Mouse (Mus musculus): Measurements from ENCODE around the gene Smchd1. TPM values are rescaled to one million over a fixed set of nuclear protein-coding genes. Genes with fewer than 3 reads are reported as not detected.
"Not testable (repeated sequence)": the region's sequence is repeated elsewhere in the genome, so short reads cannot be mapped to it uniquely, and the experiment has no call there.

The Smchd1 gene
- total RNA-seq, 2 experiments from 2014 or later = 180 to 196 TPM

DNA sequence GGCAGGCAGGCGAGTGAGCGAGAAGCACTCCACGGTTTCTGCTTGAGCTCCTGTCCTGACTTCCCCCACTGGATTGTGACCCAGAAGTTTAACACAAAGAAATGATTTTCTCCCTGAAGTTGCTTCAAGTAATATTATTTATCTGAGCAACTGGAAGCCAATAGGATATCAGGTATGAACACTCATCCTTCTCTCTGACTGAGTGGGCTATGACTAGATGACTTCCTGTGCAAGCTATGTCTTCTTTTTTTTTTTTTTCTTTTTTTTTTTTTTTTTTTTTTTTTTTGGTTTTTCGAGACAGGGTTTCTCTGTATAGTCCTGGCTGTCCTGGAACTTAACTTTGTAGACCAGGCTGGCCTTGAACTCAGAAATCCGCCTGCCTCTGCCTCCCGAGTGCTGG is 17.8 kb downstream of the Smchd1 start:
- not testable (repeated sequence) for ATAC-seq (replicated peaks; ENCODE audit: poor library complexity)

GRCm38 (mm10) chr17:71445191-71445590 is 30.0 kb downstream of the Smchd1 start:
- ATAC-seq (replicated peaks; ENCODE audit: poor library complexity) = peak; percentile 78

- 0 out of 2 replicates have a peak, but pooled peaks have one; percentile 20 for ATAC-seq (replicated peaks; ENCODE audit: poor library complexity)
Measured at GRCm38 (mm10) chr17:71444718-71445117, 30.4 kb downstream of the Smchd1 start.

DNA sequence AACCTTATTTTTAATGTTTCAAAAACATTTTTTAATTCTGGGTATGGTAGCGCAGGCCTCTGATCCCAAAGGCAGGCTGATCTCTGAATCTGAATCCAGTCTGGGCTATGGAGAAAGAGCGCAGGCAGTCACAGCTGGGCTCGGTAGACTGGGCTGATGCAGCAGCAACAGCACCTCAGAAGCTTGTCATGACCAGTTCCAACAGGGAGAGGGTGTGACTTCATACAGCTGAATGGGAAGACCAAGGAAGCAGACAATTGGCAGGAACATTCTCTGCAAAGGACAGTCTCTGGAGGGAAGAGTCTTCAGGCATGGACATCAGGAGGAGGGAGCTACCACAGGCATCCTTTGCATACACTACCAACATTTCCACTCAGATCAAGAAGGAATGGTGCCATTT is 31.0 kb downstream of the Smchd1 start:
- ATAC-seq (replicated peaks; ENCODE audit: poor library complexity) = no peak

- ATAC-seq (replicated peaks; ENCODE audit: poor library complexity) = no peak
Measured at GRCm38 (mm10) chr17:71443273-71443672, 31.9 kb downstream of the Smchd1 start.

DNA sequence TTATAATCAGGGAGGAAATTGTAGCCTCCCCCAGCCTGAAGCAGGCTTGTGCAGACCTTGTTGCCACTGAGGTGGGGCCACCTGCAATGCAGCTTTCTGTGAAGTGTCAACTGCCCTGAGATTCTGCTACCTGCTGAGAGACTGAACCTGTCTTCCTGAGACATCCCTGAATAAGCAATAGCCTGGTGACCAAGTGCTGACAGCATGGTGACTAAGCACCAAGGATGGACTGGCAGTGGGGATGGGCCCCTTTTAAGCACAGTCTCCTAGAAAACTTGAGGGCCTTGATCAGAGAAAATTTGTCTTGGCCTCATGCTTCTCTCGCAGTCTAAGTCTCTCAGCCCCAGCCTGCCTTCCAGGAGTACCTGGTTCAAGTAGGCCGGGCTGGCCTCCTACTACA is 52.6 kb downstream of the Smchd1 start:
- ATAC-seq (replicated peaks; ENCODE audit: poor library complexity) = not testable (repeated sequence)

GRCm38 (mm10) chr17:71419448-71419847 is 55.7 kb downstream of the Smchd1 start:
- ATAC-seq (replicated peaks; ENCODE audit: poor library complexity) = not testable (repeated sequence)

GRCm38 (mm10) chr17:71417008-71417407 is 58.1 kb downstream of the Smchd1 start:
- no peak for ATAC-seq (replicated peaks; ENCODE audit: poor library complexity)

DNA sequence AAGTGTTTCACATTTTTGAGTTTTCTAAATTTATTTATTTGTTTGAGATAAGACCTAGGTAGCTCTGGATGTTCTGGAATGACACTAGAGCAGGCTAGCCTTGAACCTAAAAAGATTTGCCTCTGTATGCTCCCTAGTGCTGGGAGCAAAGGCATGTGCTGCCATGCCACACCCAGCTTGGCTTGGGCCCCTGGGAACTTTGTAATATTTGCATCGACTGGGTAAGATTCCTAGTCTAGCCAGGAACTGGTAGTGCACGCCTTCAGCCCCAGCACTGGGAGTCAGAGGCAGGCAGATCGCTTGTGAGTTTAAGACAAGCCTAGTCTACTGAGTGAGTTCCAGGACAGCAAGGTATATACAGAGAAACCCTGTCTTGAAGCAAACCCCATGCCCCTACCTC is 87.7 kb downstream of the Smchd1 start:
- no peak for ATAC-seq (replicated peaks; ENCODE audit: poor library complexity)

- no peak for ATAC-seq (replicated peaks; ENCODE audit: poor library complexity)
Measured at GRCm38 (mm10) chr17:71380346-71380745, 94.8 kb downstream of the Smchd1 start.

- no peak for ATAC-seq (replicated peaks; ENCODE audit: poor library complexity)
Measured at GRCm38 (mm10) chr17:71377901-71378300, 97.2 kb downstream of the Smchd1 start.

DNA sequence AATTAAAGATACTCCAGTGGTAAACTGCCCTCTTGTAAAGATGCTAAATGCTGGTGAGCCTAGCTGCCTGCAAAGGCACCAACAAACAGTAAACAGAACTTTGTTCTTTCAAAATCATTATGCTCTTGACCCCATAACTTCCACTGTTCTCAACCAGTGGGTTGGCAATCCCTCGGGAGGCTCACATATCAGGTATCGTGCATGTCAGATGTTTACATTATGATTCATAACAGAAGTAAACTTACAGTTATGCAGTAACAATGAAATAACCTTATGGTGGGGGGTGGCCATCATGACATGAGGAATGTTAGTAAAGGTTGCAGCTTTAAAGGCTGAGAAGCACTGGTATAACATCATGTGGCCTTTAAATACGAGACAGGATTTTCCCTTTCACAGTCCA is 119.6 kb downstream of the Smchd1 start:
- no peak for ATAC-seq (replicated peaks; ENCODE audit: poor library complexity)

- ATAC-seq (replicated peaks; ENCODE audit: poor library complexity) = no peak
Measured at GRCm38 (mm10) chr17:71354205-71354604, 120.9 kb downstream of the Smchd1 start.

- ATAC-seq (replicated peaks; ENCODE audit: poor library complexity) = no peak
Measured at GRCm38 (mm10) chr17:71348188-71348587, 127.0 kb downstream of the Smchd1 start.

- ATAC-seq (replicated peaks; ENCODE audit: poor library complexity) = no peak
Measured at GRCm38 (mm10) chr17:71342006-71342405, 133.1 kb downstream of the Smchd1 start.

- no peak for ATAC-seq (replicated peaks; ENCODE audit: poor library complexity)
Measured at GRCm38 (mm10) chr17:71338627-71339026, 136.5 kb downstream of the Smchd1 start.

GRCm38 (mm10) chr17:71337546-71337945 is 137.6 kb downstream of the Smchd1 start:
- peak; percentile 91 for ATAC-seq (replicated peaks; ENCODE audit: poor library complexity)

DNA sequence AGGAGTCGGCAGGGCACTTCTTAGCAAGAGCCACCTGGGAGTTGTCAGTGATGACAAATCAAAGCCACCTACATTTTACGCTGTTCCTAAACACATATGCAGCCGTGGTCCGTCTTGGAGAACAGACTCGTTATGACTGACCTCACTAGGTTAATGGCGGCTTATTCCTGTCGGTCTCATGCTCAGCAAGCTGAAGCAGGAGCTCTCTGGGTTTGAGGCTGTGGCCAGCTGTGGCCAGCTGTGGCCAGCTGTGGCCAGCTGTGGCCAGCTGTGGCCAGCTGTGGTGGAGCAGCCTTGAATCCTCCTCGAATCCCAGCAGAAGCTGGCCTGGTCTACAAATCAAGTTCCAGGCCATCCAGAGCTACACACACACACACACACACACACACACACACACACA is 138.7 kb downstream of the Smchd1 start:
- ATAC-seq (replicated peaks; ENCODE audit: poor library complexity) = no peak

DNA sequence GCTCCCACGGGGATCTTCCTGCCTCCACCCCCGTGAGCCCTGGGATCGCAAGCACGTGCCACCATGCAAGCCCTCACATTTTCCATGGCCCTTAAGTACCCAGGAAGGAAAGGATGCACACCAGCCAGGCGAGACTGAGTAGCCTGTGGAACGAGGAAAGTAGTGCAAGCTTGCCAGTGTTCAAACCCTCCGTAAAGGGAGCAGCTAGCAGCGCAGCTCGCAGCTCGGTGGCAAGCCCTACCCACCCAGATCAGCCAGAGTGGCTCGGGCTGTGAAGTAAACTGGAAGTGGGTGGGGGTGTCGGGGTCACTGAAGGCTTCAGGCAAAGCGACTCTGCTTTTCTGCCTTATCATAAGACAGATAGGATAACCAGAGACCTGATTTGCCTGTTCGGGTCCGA is 142.8 kb downstream of the Smchd1 start:
- no peak for ATAC-seq (replicated peaks; ENCODE audit: poor library complexity)

DNA sequence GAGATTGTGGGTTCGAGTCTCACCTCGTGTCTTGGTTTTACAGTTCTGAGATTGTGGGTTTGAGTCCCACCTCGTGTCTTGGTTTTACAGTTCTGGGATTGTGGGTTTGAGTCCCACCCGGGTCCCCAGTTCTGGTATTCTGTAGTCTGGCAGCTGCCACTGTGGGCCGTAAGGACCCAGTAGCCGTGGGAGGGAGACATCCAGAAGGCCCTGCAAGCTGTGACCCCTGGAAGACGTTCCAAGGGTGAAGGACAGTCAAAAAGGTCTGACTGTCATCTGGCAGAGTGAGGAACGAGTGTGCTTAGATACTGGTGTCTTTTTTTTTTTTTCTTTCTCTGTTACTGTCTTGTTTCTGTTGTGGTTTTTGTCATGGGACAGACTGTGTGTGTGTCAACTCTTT is 154.4 kb downstream of the Smchd1 start:
- ATAC-seq (replicated peaks; ENCODE audit: poor library complexity) = not testable (repeated sequence)

DNA sequence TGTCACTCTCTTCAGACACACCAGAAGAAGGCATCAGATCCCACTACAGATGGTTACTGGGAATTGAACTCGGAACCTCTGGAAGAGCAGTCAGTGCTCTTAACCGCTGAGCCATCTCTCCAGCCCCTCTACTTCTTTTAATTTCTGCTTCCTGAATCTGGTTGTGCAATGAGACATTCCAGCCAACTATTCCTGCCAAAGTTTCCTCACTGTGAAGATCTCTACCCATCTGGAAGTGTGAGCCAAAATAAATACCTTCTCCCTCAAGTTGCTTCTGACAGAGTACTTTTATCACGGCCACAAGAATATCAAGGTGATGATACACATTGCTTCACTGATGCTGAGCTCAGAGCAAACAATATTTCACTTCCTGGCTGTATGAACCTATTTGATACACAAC is 155.8 kb downstream of the Smchd1 start:
- ATAC-seq (replicated peaks; ENCODE audit: poor library complexity) = no peak

DNA sequence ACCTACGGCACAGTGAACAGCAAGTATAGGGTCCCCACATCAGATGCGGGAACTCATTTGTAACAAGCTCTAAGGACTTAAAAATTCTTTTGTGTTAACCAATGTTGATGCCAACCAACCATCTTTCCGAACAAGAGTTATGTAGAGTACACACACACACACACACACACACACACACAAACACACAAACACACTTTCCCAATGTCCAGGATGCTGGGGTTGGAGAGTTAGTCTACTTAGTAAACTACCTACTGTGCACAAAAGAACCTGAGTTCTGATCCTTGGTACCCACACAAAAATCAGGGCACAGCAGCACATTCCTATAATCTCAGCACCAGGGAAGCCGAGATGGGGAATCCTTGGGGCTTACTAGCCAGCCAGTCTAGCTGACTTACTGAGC is 157.6 kb downstream of the Smchd1 start:
- ATAC-seq (replicated peaks; ENCODE audit: poor library complexity) = no peak

GRCm38 (mm10) chr17:71314315-71314714 is 160.8 kb downstream of the Smchd1 start:
- no peak for ATAC-seq (replicated peaks; ENCODE audit: poor library complexity)
